Mouse (Mus musculus) embryonic facial prominence, embryonic 14.5 days (tissue): Measurements from ENCODE around the gene Telo2. TPM values are rescaled to one million over a fixed set of nuclear protein-coding genes. Genes with fewer than 3 reads are reported as not detected.
A peak's percentile ranks its signal among the peaks of the same experiment; 100 is the strongest.

Experiments used
- ATAC-seq: fragments of 200-750 bp; cut with Nextera tagmentation; 2 replicates; pipeline ENCODE4 v1.8.0; 2017; ENCODE audit warnings: low read depth, moderate number of reproducible peaks, moderate TSS enrichment
- DNase-seq: peaks from one replicate; pipeline ENCODE4 v3.0.0-alpha.2; 2015; ENCODE audit warnings: low spot score
- H3K27ac ChIP-seq: fragments of 300-500 bp; sonication (generic); replicated peaks from 2 replicates; pipeline ENCODE4 v1.5.1; 2014; ENCODE audit warnings: low read depth, mild to moderate bottlenecking, low read length, moderate library complexity
- H3K27me3 ChIP-seq: fragments of 300-500 bp; sonication (generic); replicated peaks from 2 replicates; pipeline ENCODE4 v1.6.1; 2014; ENCODE audit warnings: low read length; ENCODE audit not compliant: control insufficient read depth, insufficient read depth
- H3K36me3 ChIP-seq: fragments of 300-500 bp; sonication (generic); 2 replicates; pipeline ENCODE4 v1.6.1; 2014; ENCODE audit warnings: low read length, mixed read lengths; ENCODE audit not compliant: control insufficient read depth, insufficient read depth
- H3K4me1 ChIP-seq: fragments of 300-500 bp; sonication (generic); 2 replicates; pipeline ENCODE4 v1.6.1; 2014; ENCODE audit warnings: antibody characterized with exemption, low read length; ENCODE audit not compliant: control insufficient read depth, insufficient read depth
- H3K4me2 ChIP-seq: fragments of 300-500 bp; sonication (generic); 2 replicates; pipeline ENCODE4 v1.6.1; 2014; ENCODE audit warnings: low read depth, mild to moderate bottlenecking, low read length, moderate library complexity, mixed read lengths
- H3K4me3 ChIP-seq: fragments of 300-500 bp; sonication (generic); 2 replicates; pipeline ENCODE4 v1.5.1; 2014; ENCODE audit warnings: low read depth, mild to moderate bottlenecking, low read length
- H3K9ac ChIP-seq: fragments of 300-500 bp; sonication (generic); 2 replicates; pipeline ENCODE4 v1.6.1; 2014; ENCODE audit warnings: low read depth, mild to moderate bottlenecking, low read length, moderate library complexity, mixed read lengths
- H3K9me3 ChIP-seq: fragments of 300-500 bp; sonication (generic); 2 replicates; pipeline ENCODE4 v1.6.1; 2016; ENCODE audit warnings: low read length; ENCODE audit not compliant: control insufficient read depth
- WGBS: fragments of 180-500 bp; shearing (Covaris S2); extraction: QIAGEN DNeasy Blood & Tissue Kit; methylation state at CpG from one replicate; pipeline ENCODE4 v1.1.7; 2014; 5-methylcytosine and 5-hydroxymethylcytosine counted together
- polyA plus RNA-seq: library from polyadenylated mRNA; unstranded; fragments of >200 nt; fragmentation: Nextera tagmentation; extraction: Ambion mirVana; gene quantifications from 2 replicates; pipeline ENCODE4 v1.2.1, GENCODE M21; 2014

Gene Telo2
- polyA plus RNA-seq, 1 experiment from 2014 or later = 24.8 TPM

- Histone ChIP-seq H3K4me1 (peaks cover 55% of the 10 kb centered on the region), H3K4me2 (peak overlapping the region; percentile 35)
These were observed 35.6 kb downstream of the Telo2 start for GRCm38 (mm10) chr17:25080210-25080609.

GRCm38 (mm10) chr17:25077771-25078372 is 37.9 kb downstream of the Telo2 start:
- ATAC-seq (peak; percentile 41; the same call in 1 of the 2 replicates), DNase-seq (peak; percentile 75)
- WGBS = 49% methylated on average over 13 of the region's 13 CpGs
- Histone ChIP-seq H3K9me3 (no peaks in the 10 kb centered on the region), H3K4me3 (no peak overlapping the region), H3K9ac (no peak overlapping the region), H3K27ac (peak overlapping the region; percentile 75; the same call in 1 of the 2 replicates), H3K36me3 (0 out of 2 replicates have a peak, but pooled peaks cover 2% of the 10 kb centered on the region), H3K4me1 (peaks cover 36% of the 10 kb centered on the region), H3K4me2 (peak overlapping the region; percentile 35), H3K27me3 (no peaks in the 10 kb centered on the region)

More at GRCm38 (mm10) chr17:25080210-25080609, 35.6 kb downstream of the Telo2 start:
- Histone ChIP-seq H3K4me3 (peak overlapping the region; percentile 27), H3K27me3 (no peaks in the 10 kb centered on the region), H3K9ac (peak overlapping the region; percentile 55), H3K27ac (peak overlapping the region; percentile 98), H3K36me3 (no peaks in the 10 kb centered on the region), H3K9me3 (no peaks in the 10 kb centered on the region)
- no peak for DNase-seq
- ATAC-seq = no peak
- 88% methylated on average over 13 of the region's 13 CpGs for WGBS

GRCm38 (mm10) chr17:25076906-25077305 is 38.9 kb downstream of the Telo2 start:
- Histone ChIP-seq H3K27ac (no peak overlapping the region), H3K27me3 (no peaks in the 10 kb centered on the region), H3K4me3 (no peak overlapping the region), H3K9me3 (no peaks in the 10 kb centered on the region), H3K9ac (no peak overlapping the region), H3K4me2 (peak overlapping the region; percentile 1; the same call in 1 of the 2 replicates), H3K36me3 (0 out of 2 replicates have a peak, but pooled peaks cover 7% of the 10 kb centered on the region), H3K4me1 (peaks cover 29% of the 10 kb centered on the region)
- DNase-seq (no peak), ATAC-seq (no peak)
- 94% methylated on average over 4 of the region's 4 CpGs for WGBS

GRCm38 (mm10) chr17:25068690-25069089 is 47.1 kb downstream of the Telo2 start:
- H3K27ac ChIP-seq = peak overlapping the region; percentile 24; the same call in 1 of the 2 replicates
- ATAC-seq = no peak

GRCm38 (mm10) chr17:25067442-25067851 is 48.3 kb downstream of the Telo2 start:
- Histone ChIP-seq H3K27me3 (no peaks in the 10 kb centered on the region), H3K36me3 (0 out of 2 replicates have a peak, but pooled peaks cover 12% of the 10 kb centered on the region), H3K4me3 (no peak overlapping the region), H3K9me3 (no peaks in the 10 kb centered on the region), H3K4me2 (no peak overlapping the region), H3K4me1 (no peaks in the 10 kb centered on the region), H3K27ac (peak overlapping the region; percentile 24; the same call in 1 of the 2 replicates), H3K9ac (no peak overlapping the region)
- 68% methylated on average over 8 of the region's 8 CpGs for WGBS
- DNase-seq (no peak), ATAC-seq (no peak)

More at GRCm38 (mm10) chr17:25068690-25069089, 47.1 kb downstream of the Telo2 start:
- 45% methylated on average over 2 of the region's 2 CpGs for WGBS
- DNase-seq = no peak
- H3K36me3 ChIP-seq = 0 out of 2 replicates have a peak, but pooled peaks cover 17% of the 10 kb centered on the region
- H3K4me1 ChIP-seq = no peaks in the 10 kb centered on the region
- H3K9me3 ChIP-seq = no peaks in the 10 kb centered on the region
- no peak overlapping the region for H3K9ac ChIP-seq
- H3K27me3 ChIP-seq = no peaks in the 10 kb centered on the region
- no peak overlapping the region for H3K4me3 ChIP-seq
- H3K4me2 ChIP-seq = no peak overlapping the region

- ATAC-seq (no peak), DNase-seq (no peak)
- no peak overlapping the region for H3K4me2 ChIP-seq
- H3K27ac ChIP-seq = no peak overlapping the region; the same call in 1 of the 2 replicates
- H3K27me3 ChIP-seq = no peaks in the 10 kb centered on the region
- H3K4me3 ChIP-seq = no peak overlapping the region
- H3K9ac ChIP-seq = no peak overlapping the region
- 91% methylated on average over 7 of the region's 7 CpGs for WGBS
- no peaks in the 10 kb centered on the region for H3K4me1 ChIP-seq
- H3K36me3 ChIP-seq = peaks cover 20% of the 10 kb centered on the region; the same call in 1 of the 2 replicates
- H3K9me3 ChIP-seq = no peaks in the 10 kb centered on the region
These were observed 49.2 kb downstream of the Telo2 start for GRCm38 (mm10) chr17:25066595-25066994.

- Histone ChIP-seq H3K36me3 (peaks cover 25% of the 10 kb centered on the region; the same call in 1 of the 2 replicates), H3K4me2 (no peak overlapping the region), H3K27ac (no peak overlapping the region), H3K9me3 (no peaks in the 10 kb centered on the region), H3K4me1 (no peaks in the 10 kb centered on the region), H3K27me3 (no peaks in the 10 kb centered on the region), H3K9ac (no peak overlapping the region), H3K4me3 (no peak overlapping the region)
- ATAC-seq (no peak), DNase-seq (no peak)
- WGBS = 80% methylated on average over 3 of the region's 3 CpGs
These were observed 50.6 kb downstream of the Telo2 start for GRCm38 (mm10) chr17:25065189-25065588.

GRCm38 (mm10) chr17:25064351-25064750 is 51.4 kb downstream of the Telo2 start:
- DNase-seq = peak; percentile 74
- H3K9me3 ChIP-seq = no peaks in the 10 kb centered on the region
- H3K27me3 ChIP-seq = no peaks in the 10 kb centered on the region
- H3K36me3 ChIP-seq = peaks cover 28% of the 10 kb centered on the region; the same call in 1 of the 2 replicates
- H3K4me2 ChIP-seq = no peak overlapping the region
- H3K27ac ChIP-seq = no peak overlapping the region
- 62% methylated on average over 9 of the region's 9 CpGs for WGBS
- ATAC-seq = 0 out of 2 replicates have a peak, but pooled peaks have one; percentile 57
- H3K9ac ChIP-seq = no peak overlapping the region
- H3K4me3 ChIP-seq = no peak overlapping the region
- no peaks in the 10 kb centered on the region for H3K4me1 ChIP-seq
